Mouse (Mus musculus) hindbrain, embryonic 15.5 days (tissue): ENCODE measurements around the gene H13. TPM values are rescaled to one million over a fixed set of nuclear protein-coding genes. Genes with fewer than 3 reads are reported as not detected.
A peak's percentile ranks its signal among the peaks of the same experiment; 100 is the strongest.

ENCODE experiments used
- ATAC-seq: fragments of 200-750 bp; cut with Nextera tagmentation; 2 replicates; pipeline ENCODE4 v1.8.0; 2017; ENCODE audit warnings: low read depth, moderate number of reproducible peaks, moderate TSS enrichment; ENCODE audit not compliant: low FRiP score
- H3K27ac ChIP-seq: fragments of 300-500 bp; sonication (generic); replicated peaks from 2 replicates; pipeline ENCODE4 v1.5.1; 2015; ENCODE audit warnings: mild to moderate bottlenecking, inconsistent platforms
- H3K27me3 ChIP-seq: fragments of 300-500 bp; sonication (generic); 2 replicates; pipeline ENCODE4 v1.6.1; 2015; ENCODE audit warnings: control low read depth, inconsistent platforms
- H3K36me3 ChIP-seq: fragments of 300-500 bp; sonication (generic); 2 replicates; pipeline ENCODE4 v1.6.1; 2015; ENCODE audit warnings: control low read depth, inconsistent platforms
- H3K4me1 ChIP-seq: fragments of 300-500 bp; sonication (generic); replicated peaks from 2 replicates; pipeline ENCODE4 v1.6.1; 2015; ENCODE audit warnings: control low read depth, inconsistent platforms
- H3K4me2 ChIP-seq: fragments of 300-500 bp; sonication (generic); 2 replicates; pipeline ENCODE4 v1.6.1; 2015; ENCODE audit warnings: moderate library complexity, mild to moderate bottlenecking, inconsistent platforms
- H3K4me3 ChIP-seq: fragments of 300-500 bp; sonication (generic); 2 replicates; pipeline ENCODE4 v1.5.1; 2015; ENCODE audit warnings: mild to moderate bottlenecking, inconsistent platforms
- H3K9ac ChIP-seq: fragments of 300-500 bp; sonication (generic); 2 replicates; pipeline ENCODE4 v1.6.1; 2015; ENCODE audit warnings: inconsistent platforms
- H3K9me3 ChIP-seq: fragments of 300-500 bp; sonication (generic); 2 replicates; pipeline ENCODE4 v1.6.1; 2016; ENCODE audit warnings: control low read depth, inconsistent platforms
- WGBS: fragments of 180-500 bp; shearing (Covaris S2); methylation state at CpG from one replicate; pipeline ENCODE4 v1.1.7; 2015; 5-methylcytosine and 5-hydroxymethylcytosine counted together
- polyA plus RNA-seq: library from polyadenylated mRNA; unstranded; fragments of >200 nt; fragmentation: Nextera tagmentation; extraction: Ambion mirVana; gene quantifications from 2 replicates; pipeline ENCODE4 v1.2.1, GENCODE M21; 2015

The H13 gene
- polyA plus RNA-seq, 1 experiment from 2014 or later = 177 TPM

GRCm38 (mm10) chr2:152705993-152706571, 36.8 kb downstream of the H13 start:
- peak; percentile 58 for ATAC-seq
- Histone ChIP-seq H3K27ac (peak overlapping the region; percentile 88), H3K9ac (no peak overlapping the region; the same call in 1 of the 2 replicates), H3K4me3 (no peak overlapping the region), H3K27me3 (no peaks in the 10 kb centered on the region), H3K36me3 (peaks cover 45% of the 10 kb centered on the region), H3K4me2 (peak overlapping the region; percentile 14; the same call in 1 of the 2 replicates), H3K9me3 (no peaks in the 10 kb centered on the region), H3K4me1 (peaks cover 32% of the 10 kb centered on the region)
- 32% methylated on average over 22 of the region's 22 CpGs for WGBS

- Histone ChIP-seq H3K36me3 (peaks cover 34% of the 10 kb centered on the region), H3K4me2 (peak overlapping the region; percentile 60), H3K27ac (peak overlapping the region; percentile 88), H3K4me1 (peaks cover 32% of the 10 kb centered on the region), H3K4me3 (peak overlapping the region; percentile 39), H3K9me3 (no peaks in the 10 kb centered on the region), H3K27me3 (no peaks in the 10 kb centered on the region), H3K9ac (peak overlapping the region; percentile 55)
- no peak for ATAC-seq
- WGBS = 14% methylated on average over 7 of the region's 7 CpGs
Measured at GRCm38 (mm10) chr2:152707186-152707585, 37.9 kb downstream of the H13 start.

DNA sequence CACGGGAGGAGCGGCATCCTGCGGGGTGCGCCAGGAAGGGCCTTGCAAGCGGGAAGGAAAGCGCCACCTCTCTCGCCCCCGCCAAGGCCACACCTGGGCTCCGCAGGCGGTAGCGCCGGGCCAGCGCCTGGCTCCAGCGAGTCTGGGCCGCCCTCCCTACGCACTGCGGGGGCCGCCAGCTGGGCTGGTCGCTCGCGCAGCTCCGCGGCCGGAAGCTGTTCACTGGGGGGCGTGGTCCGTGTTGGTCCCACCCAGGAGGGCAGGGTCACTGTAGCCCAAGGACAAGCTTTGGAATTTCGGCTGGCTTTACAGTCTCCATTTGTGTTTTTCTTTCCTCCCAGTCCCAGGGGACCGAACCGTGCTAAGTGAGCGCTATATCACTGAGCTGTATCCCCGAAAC, 38.4 kb downstream of the H13 start:
- ATAC-seq = peak; percentile 92
- Histone ChIP-seq H3K4me3 (peak overlapping the region; percentile 39), H3K4me2 (peak overlapping the region; percentile 60), H3K27ac (peak overlapping the region; percentile 88), H3K4me1 (peaks cover 32% of the 10 kb centered on the region), H3K9me3 (no peaks in the 10 kb centered on the region), H3K36me3 (peaks cover 29% of the 10 kb centered on the region), H3K9ac (peak overlapping the region; percentile 55), H3K27me3 (no peaks in the 10 kb centered on the region)
- 4% methylated on average over 30 of the region's 31 CpGs for WGBS

- Histone ChIP-seq H3K4me3 (no peak overlapping the region), H3K9me3 (no peaks in the 10 kb centered on the region), H3K4me1 (peaks cover 32% of the 10 kb centered on the region), H3K9ac (no peak overlapping the region), H3K36me3 (peaks cover 17% of the 10 kb centered on the region), H3K27ac (no peak overlapping the region), H3K4me2 (no peak overlapping the region), H3K27me3 (no peaks in the 10 kb centered on the region)
- 89% methylated on average over 5 of the region's 5 CpGs for WGBS
- ATAC-seq = no peak
Measured at GRCm38 (mm10) chr2:152709066-152709465, 39.8 kb downstream of the H13 start.

- H3K4me3 ChIP-seq = no peak overlapping the region
- no peak overlapping the region for H3K9ac ChIP-seq
- H3K4me1 ChIP-seq = peaks cover 6% of the 10 kb centered on the region; the same call in 1 of the 2 replicates
- H3K9me3 ChIP-seq = no peaks in the 10 kb centered on the region
- H3K27ac ChIP-seq = peak overlapping the region; percentile 38; the same call in 1 of the 2 replicates
- 43% methylated on average over 6 of the region's 6 CpGs for whole genome bisulfite sequencing
- H3K4me2 ChIP-seq = no peak overlapping the region
- H3K27me3 ChIP-seq = no peaks in the 10 kb centered on the region
- ATAC-seq = no peak
- no peaks in the 10 kb centered on the region for H3K36me3 ChIP-seq
Measured at GRCm38 (mm10) chr2:152716241-152716772, 47.0 kb downstream of the H13 start.

DNA sequence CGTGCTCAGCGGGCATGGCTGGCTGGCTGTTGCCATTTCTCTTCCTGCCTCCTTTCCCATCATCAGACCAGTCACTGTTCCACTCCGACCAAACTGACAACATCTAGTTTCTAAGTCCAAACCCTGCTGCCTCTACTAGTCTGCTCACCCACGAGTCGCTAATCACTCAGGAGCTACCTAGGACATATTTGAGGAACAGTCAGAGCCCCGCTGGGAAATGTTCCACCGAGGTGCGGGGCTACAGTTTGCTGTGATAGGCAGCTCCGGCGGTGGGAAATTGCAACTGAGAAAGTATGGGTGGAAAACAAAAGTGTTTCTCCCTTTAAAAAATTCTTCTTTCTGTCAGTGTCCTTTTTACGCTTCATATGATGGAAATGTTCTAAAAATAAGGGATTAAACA, 48.4 kb downstream of the H13 start:
- H3K27me3 ChIP-seq = no peaks in the 10 kb centered on the region
- no peaks in the 10 kb centered on the region for H3K36me3 ChIP-seq
- no peak overlapping the region for H3K9ac ChIP-seq
- H3K27ac ChIP-seq = peak overlapping the region; percentile 65
- no peak overlapping the region for H3K4me2 ChIP-seq
- H3K4me3 ChIP-seq = no peak overlapping the region
- WGBS = 30% methylated on average over 11 of the region's 11 CpGs
- peaks cover 6% of the 10 kb centered on the region; the same call in 1 of the 2 replicates for H3K4me1 ChIP-seq
- H3K9me3 ChIP-seq = no peaks in the 10 kb centered on the region
- ATAC-seq = no peak

- H3K4me1 ChIP-seq = peaks cover 6% of the 10 kb centered on the region; the same call in 1 of the 2 replicates
- peak overlapping the region; percentile 65; the same call in 1 of the 2 replicates for H3K27ac ChIP-seq
- H3K9ac ChIP-seq = no peak overlapping the region
- WGBS = 13% methylated on average over 6 of the region's 6 CpGs
- H3K27me3 ChIP-seq = no peaks in the 10 kb centered on the region
- no peak overlapping the region for H3K4me2 ChIP-seq
- no peaks in the 10 kb centered on the region for H3K9me3 ChIP-seq
- H3K36me3 ChIP-seq = no peaks in the 10 kb centered on the region
- ATAC-seq = peak; percentile 86
- no peak overlapping the region for H3K4me3 ChIP-seq
Measured at GRCm38 (mm10) chr2:152718076-152718475, 48.8 kb downstream of the H13 start.

- ATAC-seq = peak; percentile 56; the same call in 1 of the 2 replicates
Measured at GRCm38 (mm10) chr2:152723651-152724331, 54.5 kb downstream of the H13 start.

GRCm38 (mm10) chr2:152724332-152724723, 55.1 kb downstream of the H13 start:
- peak overlapping the region; percentile 62 for H3K4me2 ChIP-seq
- H3K27ac ChIP-seq = no peak overlapping the region
- WGBS = 75% methylated on average over 3 of the region's 3 CpGs
- H3K9me3 ChIP-seq = no peaks in the 10 kb centered on the region
- ATAC-seq = no peak
- peaks cover 14% of the 10 kb centered on the region for H3K4me1 ChIP-seq
- peak overlapping the region; percentile 39; the same call in 1 of the 2 replicates for H3K9ac ChIP-seq
- H3K4me3 ChIP-seq = peak overlapping the region; percentile 34; the same call in 1 of the 2 replicates
- H3K36me3 ChIP-seq = no peaks in the 10 kb centered on the region
- H3K27me3 ChIP-seq = no peaks in the 10 kb centered on the region

More at GRCm38 (mm10) chr2:152723651-152724331, 54.5 kb downstream of the H13 start:
- Histone ChIP-seq H3K9ac (peak overlapping the region; percentile 39), H3K27ac (0 out of 2 replicates have a peak overlapping the region, but pooled peaks have one; percentile 20), H3K4me1 (peaks cover 11% of the 10 kb centered on the region), H3K9me3 (no peaks in the 10 kb centered on the region), H3K27me3 (no peaks in the 10 kb centered on the region), H3K4me3 (peak overlapping the region; percentile 34), H3K4me2 (peak overlapping the region; percentile 62), H3K36me3 (no peaks in the 10 kb centered on the region)
- 2% methylated on average over 37 of the region's 37 CpGs for WGBS

DNA sequence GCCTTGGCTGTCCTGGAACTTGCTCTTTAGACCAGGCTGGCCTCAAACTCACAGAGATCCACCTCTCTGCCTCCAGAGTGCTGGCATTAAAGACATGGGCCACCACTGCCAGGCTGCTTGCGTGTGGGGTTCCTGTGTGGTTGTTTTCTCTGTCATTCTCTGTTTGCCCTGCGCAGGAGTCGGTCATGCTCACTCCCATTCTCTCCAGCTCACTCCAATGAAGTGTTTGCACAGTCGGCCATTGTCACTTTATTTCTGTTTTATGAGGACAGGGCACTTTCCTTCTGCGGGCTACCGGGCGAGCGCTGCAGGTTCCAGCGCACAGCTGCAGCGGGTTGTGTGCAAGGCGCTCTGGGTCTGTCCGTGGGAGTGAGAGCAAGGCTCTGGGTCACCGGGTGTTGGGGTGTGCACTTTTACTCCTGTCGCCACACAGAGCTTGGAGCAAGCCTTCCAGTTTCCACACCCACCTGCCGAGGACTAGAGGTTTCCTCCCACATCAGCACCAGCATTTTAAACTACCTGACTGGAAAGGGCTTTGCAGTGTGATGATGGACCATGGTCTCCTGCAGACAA, 56.0 kb downstream of the H13 start:
- ATAC-seq = no peak
- Histone ChIP-seq H3K9me3 (no peaks in the 10 kb centered on the region), H3K4me2 (no peak overlapping the region), H3K9ac (no peak overlapping the region), H3K4me1 (peaks cover 22% of the 10 kb centered on the region), H3K36me3 (no peaks in the 10 kb centered on the region), H3K4me3 (no peak overlapping the region), H3K27me3 (no peaks in the 10 kb centered on the region), H3K27ac (no peak overlapping the region)
- 57% methylated on average over 15 of the region's 15 CpGs for WGBS

- Histone ChIP-seq H3K36me3 (no peaks in the 10 kb centered on the region), H3K27ac (no peak overlapping the region), H3K4me2 (no peak overlapping the region), H3K9ac (no peak overlapping the region), H3K9me3 (no peaks in the 10 kb centered on the region), H3K27me3 (no peaks in the 10 kb centered on the region), H3K4me3 (no peak overlapping the region), H3K4me1 (peaks cover 22% of the 10 kb centered on the region)
- WGBS = 88% methylated on average over 6 of the region's 6 CpGs
- ATAC-seq = no peak
Measured at GRCm38 (mm10) chr2:152726213-152726612, 57.0 kb downstream of the H13 start.
